Mouse (Mus musculus) liver, postnatal 0 days (tissue): ENCODE data around the gene Aldh3b1.

Source experiments
- CTCF ChIP-seq: sonication (generic); IDR thresholded peaks from 2 replicates; pipeline ENCODE4 v1.5.1; 2016; ENCODE audit warnings: antibody characterized with exemption, low read depth
- EP300 ChIP-seq: IDR thresholded peaks from 2 replicates; pipeline ENCODE4 v1.6.1; 2016; ENCODE audit warnings: antibody characterized with exemption, low read depth, mild to moderate bottlenecking

GRCm38 (mm10) chr19:3952099-3952498, 22.5 kb upstream of the Aldh3b1 start:
- TF ChIP-seq CTCF (no peak), EP300 (no peak)
